16 mouse cellular contexts compared by ENCODE assay signal in genomic region chr5:135832729-135833128, GRCm38 (mm10). TPM values are rescaled to one million over a fixed set of nuclear protein-coding genes. Genes with fewer than 3 reads are reported as not detected.
DNase-seq lines count a peak whose midpoint lies in the region; ATAC-seq lines count a peak whose summit lies in the region.
"Had no signal": no experiment of that assay in that cellular context is flagged by ENCODE, and none has a peak within 500 bp of the region (broad histone marks: within the 10 kb centered on the region; RNA-seq: fewer than 3 reads in every experiment).

No protein-coding gene starts in this region.

- DNase-seq in midbrain, embryonic 10.5 days (ENCODE audit: low spot score) = no peak
- DNase-seq in forebrain, embryonic 14.5 days (ENCODE audit: low spot score) = peak; percentile 63
- DNase-seq in left cerebral cortex, postnatal 14 days (ENCODE audit: low spot score in 2 of 2) = peak; percentile 73 to 90
- peak; percentile 40 for DNase-seq in right cerebral cortex, postnatal 25 days
- no peak for DNase-seq in kidney, postnatal 4 days
- no peak for DNase-seq in heart, adult 9 months (ENCODE audit: low spot score in 2 of 2)
- DNase-seq: gastrocnemius, postnatal 36 days; heart, postnatal 10 days; kidney, adult 9 months; layer of hippocampus, postnatal 36 days; thymus, postnatal 25 days had no signal

- no peak overlapping the region for H3K9ac ChIP-seq in midbrain, embryonic 12.5 days (replicated peaks)
- no peak overlapping the region for H3K9ac ChIP-seq in forebrain, embryonic 14.5 days (ENCODE audit: low read length)
- H3K9ac ChIP-seq: liver, embryonic 14.5 days; neural tube, embryonic 12.5 days had no signal

- no peak for ATAC-seq in midbrain, embryonic 12.5 days (ENCODE audit: low FRiP score, low read depth)
- ATAC-seq in forebrain, embryonic 14.5 days = no peak

- peaks cover 23% of the 10 kb centered on the region for H3K4me1 ChIP-seq in midbrain, embryonic 12.5 days
- peaks cover 23% of the 10 kb centered on the region for H3K4me1 ChIP-seq in midbrain, embryonic 10.5 days
- H3K4me1 ChIP-seq in forebrain, embryonic 14.5 days (ENCODE audit: control insufficient read depth, insufficient read depth, low read length) = peaks cover 11% of the 10 kb centered on the region; the same call in 1 of the 2 replicates

- no peak overlapping the region for H3K4me3 ChIP-seq in midbrain, embryonic 12.5 days
- no peak overlapping the region for H3K4me3 ChIP-seq in midbrain, embryonic 10.5 days
- H3K4me3 ChIP-seq in forebrain, embryonic 14.5 days (ENCODE audit: low read depth, low read length) = no peak overlapping the region
- H3K4me3 ChIP-seq: neural tube, embryonic 12.5 days had no signal

- no peak overlapping the region for H3K4me2 ChIP-seq in midbrain, embryonic 12.5 days (replicated peaks)
- no peak overlapping the region for H3K4me2 ChIP-seq in forebrain, embryonic 14.5 days (ENCODE audit: low read length)
- H3K4me2 ChIP-seq: neural tube, embryonic 12.5 days had no signal

- H3K36me3 ChIP-seq in midbrain, embryonic 12.5 days = 0 out of 2 replicates have a peak, but pooled peaks cover 4% of the 10 kb centered on the region
- H3K36me3 ChIP-seq in midbrain, embryonic 10.5 days = no peaks in the 10 kb centered on the region
- no peaks in the 10 kb centered on the region for H3K36me3 ChIP-seq in forebrain, embryonic 14.5 days (ENCODE audit: control insufficient read depth, insufficient read depth, low read length)
- H3K36me3 ChIP-seq: neural tube, embryonic 12.5 days had no signal

- WGBS in midbrain, embryonic 12.5 days = 28% methylated on average over 4 of the region's 4 CpGs
- WGBS in midbrain, embryonic 10.5 days = 40% methylated on average over 4 of the region's 4 CpGs
- 29% methylated on average over 4 of the region's 4 CpGs for WGBS in forebrain, embryonic 14.5 days

- peak overlapping the region; percentile 31; the same call in 1 of the 2 replicates for H3K27ac ChIP-seq in midbrain, embryonic 12.5 days (replicated peaks)
- H3K27ac ChIP-seq in midbrain, embryonic 10.5 days (replicated peaks) = no peak overlapping the region
- H3K27ac ChIP-seq in forebrain, embryonic 14.5 days (ENCODE audit: low read depth, low read length) = no peak overlapping the region
- H3K27ac ChIP-seq: liver, embryonic 14.5 days; neural tube, embryonic 12.5 days had no signal

- peaks cover 21% of the 10 kb centered on the region for H3K27me3 ChIP-seq in midbrain, embryonic 12.5 days
- H3K27me3 ChIP-seq in midbrain, embryonic 10.5 days (ENCODE audit: low read depth, poor library complexity, severe bottlenecking) = peaks cover 42% of the 10 kb centered on the region
- no peaks in the 10 kb centered on the region for H3K27me3 ChIP-seq in forebrain, embryonic 14.5 days (replicated peaks; ENCODE audit: control insufficient read depth, insufficient read depth, low read length)

- intact Hi-C loops in left cerebral cortex, postnatal 14 days (cut with DNase I) = no loop called here

- no peaks in the 10 kb centered on the region for H3K9me3 ChIP-seq in midbrain, embryonic 12.5 days
- H3K9me3 ChIP-seq in midbrain, embryonic 10.5 days (replicated peaks) = no peaks in the 10 kb centered on the region
- H3K9me3 ChIP-seq in forebrain, embryonic 14.5 days (replicated peaks; ENCODE audit: control insufficient read depth, low read length) = no peaks in the 10 kb centered on the region
- H3K9me3 ChIP-seq: neural tube, embryonic 12.5 days had no signal

RNA-seq across cellular contexts. Expression of gene Srrm3, which starts 26.0 kb away (rescaled TPM):
- 72.1 and 73.3 TPM in 2 replicates for polyA plus RNA-seq in midbrain, embryonic 12.5 days (2016; fragmentation: Nextera tagmentation; extraction: Ambion mirVana)
- polyA plus RNA-seq in midbrain, embryonic 10.5 days (2016; fragmentation: Nextera tagmentation; extraction: Ambion mirVana) = 14.0 and 26.1 TPM in 2 replicates
- polyA plus RNA-seq in forebrain, embryonic 14.5 days (2014; fragmentation: Nextera tagmentation; extraction: Ambion mirVana) = 23.6 and 31.1 TPM in 2 replicates
- 10 to 100 TPM; 95.2 to 95.9 TPM for total RNA-seq in left cerebral cortex, postnatal 14 days (2021)
- total RNA-seq: CH12.LX; gastrocnemius, postnatal 36 days; megakaryocyte progenitor cell, adult 5-6 weeks had no signal

RNA-seq across cellular contexts. Expression of gene Mdh2, which starts 54.4 kb away (rescaled TPM):
- 526 and 540 TPM in 2 replicates for polyA plus RNA-seq in midbrain, embryonic 12.5 days (2016; fragmentation: Nextera tagmentation; extraction: Ambion mirVana)
- polyA plus RNA-seq in midbrain, embryonic 10.5 days (2016; fragmentation: Nextera tagmentation; extraction: Ambion mirVana) = 616 and 619 TPM in 2 replicates
- polyA plus RNA-seq in forebrain, embryonic 14.5 days (2014; fragmentation: Nextera tagmentation; extraction: Ambion mirVana) = 590 and 591 TPM in 2 replicates
- total RNA-seq in left cerebral cortex, postnatal 14 days (2021) = 100 to 1,000 TPM; 472 to 478 TPM

RNA-seq across cellular contexts. Expression of gene Styxl1, which starts 54.5 kb away (rescaled TPM):
- polyA plus RNA-seq in midbrain, embryonic 12.5 days (2016; fragmentation: Nextera tagmentation; extraction: Ambion mirVana) = 0.18 and 0.64 TPM in 2 replicates
- polyA plus RNA-seq in midbrain, embryonic 10.5 days (2016; fragmentation: Nextera tagmentation; extraction: Ambion mirVana) = 0.41 TPM in 1 of 2 replicates, not detected in the other
- 0.52 TPM in 1 of 2 replicates, not detected in the other for polyA plus RNA-seq in forebrain, embryonic 14.5 days (2014; fragmentation: Nextera tagmentation; extraction: Ambion mirVana)
- total RNA-seq in left cerebral cortex, postnatal 14 days (2021) = not detected
- total RNA-seq: CH12.LX; gastrocnemius, postnatal 36 days; heart, postnatal 10 days; layer of hippocampus, postnatal 36 days; megakaryocyte progenitor cell, adult 5-6 weeks had no signal

RNA-seq across cellular contexts. Expression of gene Hspb1, which starts 55.0 kb away (rescaled TPM):
- 15.7 and 20.3 TPM in 2 replicates for polyA plus RNA-seq in midbrain, embryonic 12.5 days (2016; fragmentation: Nextera tagmentation; extraction: Ambion mirVana)
- 7.8 and 8.5 TPM in 2 replicates for polyA plus RNA-seq in midbrain, embryonic 10.5 days (2016; fragmentation: Nextera tagmentation; extraction: Ambion mirVana)
- 6.6 and 8.1 TPM in 2 replicates for polyA plus RNA-seq in forebrain, embryonic 14.5 days (2014; fragmentation: Nextera tagmentation; extraction: Ambion mirVana)
- total RNA-seq in left cerebral cortex, postnatal 14 days (2021) = 1 to 10 TPM; 6.9 to 9.4 TPM
- total RNA-seq: megakaryocyte progenitor cell, adult 5-6 weeks had no signal

Comparison
In these comparisons a context has a peak if more than half of its experiments do, and no peak if none do; other contexts are left out.
1. DNase-seq: peak in forebrain, embryonic 14.5 days (single experiment), left cerebral cortex, postnatal 14 days (2 of 2) and right cerebral cortex, postnatal 25 days (single experiment); none in midbrain, embryonic 10.5 days (single experiment), kidney, postnatal 4 days (0 of 2) and heart, adult 9 months (0 of 2).